Mouse (Mus musculus): ENCODE results near the gene Nol3.
A peak's percentile ranks its signal among the peaks of the same experiment; 100 is the strongest.

Gene Nol3

GRCm38 (mm10) chr8:105309142-105309847 lies 33.4 kb downstream of the Nol3 start:
- DNase-seq: no peak

- DNase-seq: no peak
Measured at GRCm38 (mm10) chr8:105310118-105310517, 34.2 kb downstream of the Nol3 start.

GRCm38 (mm10) chr8:105311718-105312117 lies 35.8 kb downstream of the Nol3 start:
- DNase-seq: no peak

GRCm38 (mm10) chr8:105312891-105313481 lies 37.0 kb downstream of the Nol3 start:
- DNase-seq: no peak

GRCm38 (mm10) chr8:105313622-105314402 lies 37.9 kb downstream of the Nol3 start:
- DNase-seq: no peak

GRCm38 (mm10) chr8:105315073-105315769 lies 39.3 kb downstream of the Nol3 start:
- no peak for DNase-seq

- no peak for DNase-seq
Measured at GRCm38 (mm10) chr8:105317941-105318340, 42.0 kb downstream of the Nol3 start.

GRCm38 (mm10) chr8:105318662-105319190 lies 42.8 kb downstream of the Nol3 start:
- DNase-seq: no peak

GRCm38 (mm10) chr8:105323183-105323582 lies 47.2 kb downstream of the Nol3 start:
- DNase-seq: no peak

GRCm38 (mm10) chr8:105325641-105326093 lies 49.7 kb downstream of the Nol3 start:
- DNase-seq: peak; percentile 14

GRCm38 (mm10) chr8:105326141-105326672 lies 50.3 kb downstream of the Nol3 start, which contains the start of the genes Lrrc29 and Tmem208:
TSS of gene Lrrc29 (minus strand) at chr8:105326278.
TSS of gene Tmem208 (plus strand) at chr8:105326354.
- peak; percentile 98 for DNase-seq

- DNase-seq: no peak
Measured at GRCm38 (mm10) chr8:105326968-105327367, 51.0 kb downstream of the Nol3 start.

GRCm38 (mm10) chr8:105330325-105330724 lies 54.4 kb downstream of the Nol3 start:
- no peak for DNase-seq

GRCm38 (mm10) chr8:105331469-105331868 lies 55.5 kb downstream of the Nol3 start:
- no peak for DNase-seq
